Mouse (Mus musculus) cortical plate, adult 2 months (tissue): ENCODE data around the gene Snx1.

Experiments used
- CTCF ChIP-seq: fragments of 200-500 bp; IDR thresholded peaks from 2 replicates; pipeline ENCODE4 v1.5.1; 2011; ENCODE audit warnings: mild to moderate bottlenecking, control low read depth, low read length; ENCODE audit not compliant: insufficient read depth; ENCODE audit errors: extremely low read depth
- POLR2A ChIP-seq: fragments of 200-500 bp; IDR thresholded peaks from 2 replicates; pipeline ENCODE4 v1.6.1; 2011; ENCODE audit warnings: mild to moderate bottlenecking, low read length, control low read depth; ENCODE audit not compliant: insufficient read depth; ENCODE audit errors: extremely low read depth

DNA sequence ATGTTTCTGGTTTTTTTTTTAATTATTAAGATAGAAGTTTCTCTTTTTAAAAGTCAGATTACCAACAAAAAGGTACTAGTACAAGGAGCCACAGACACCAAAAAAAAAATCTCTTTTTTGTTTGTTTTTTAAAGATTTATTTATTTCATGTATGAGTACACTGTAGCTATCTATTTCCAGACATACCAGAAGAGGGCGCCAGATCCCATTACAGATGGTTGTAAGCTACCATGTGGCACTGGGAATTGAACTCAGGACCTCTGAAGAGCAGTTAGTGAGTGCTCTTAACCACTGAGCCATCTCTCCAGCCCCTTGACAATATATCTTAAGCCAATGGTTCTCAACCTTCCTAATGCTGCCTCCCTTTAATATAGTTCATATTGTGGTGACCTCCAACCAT lies 72.8 kb downstream of the Snx1 start:
- TF ChIP-seq CTCF (no peak), POLR2A (no peak)
